ENCODE assay signal across 12 mouse cellular contexts in the genomic region with DNA sequence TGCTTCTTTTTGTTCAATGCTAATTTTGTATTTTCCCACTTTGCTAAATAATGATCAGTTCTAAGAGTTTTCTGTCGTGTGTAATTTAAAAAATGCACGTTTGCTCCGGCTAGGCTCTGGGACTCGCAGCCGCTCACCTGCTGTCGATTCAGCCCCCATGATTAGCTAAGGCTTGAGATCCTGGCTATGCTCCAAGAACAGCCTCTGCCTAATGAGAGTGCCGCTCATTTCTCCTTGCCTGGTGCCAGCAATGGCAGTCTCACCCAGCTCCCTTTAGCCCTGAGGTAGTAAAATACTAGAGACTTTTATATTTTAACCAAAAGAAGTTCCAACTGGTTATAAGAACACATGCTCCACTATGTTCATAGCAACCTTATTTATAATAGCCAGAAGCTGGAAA. TPM values are rescaled to one million over a fixed set of nuclear protein-coding genes. Genes with fewer than 3 reads are reported as not detected.
DNase-seq lines count a peak whose midpoint lies in the region; ATAC-seq lines count a peak whose summit lies in the region.
"Had no signal": no experiment of that assay in that cellular context is flagged by ENCODE, and none has a peak within 500 bp of the region (broad histone marks: within the 10 kb centered on the region; RNA-seq: fewer than 3 reads in every experiment).

No protein-coding gene starts in this region.

- no peak overlapping the region for H3K27ac ChIP-seq in kidney, embryonic 16.5 days (ENCODE audit: low read length)
- H3K27ac ChIP-seq: liver, embryonic 13.5 days had no signal

- no peak for ATAC-seq in kidney, embryonic 16.5 days (ENCODE audit: low FRiP score, low TSS enrichment)
- ATAC-seq: activated CD4-positive, CD25-positive, alpha-beta regulatory T cell, adult 4 months had no signal

- H3K27me3 ChIP-seq in kidney, embryonic 16.5 days (ENCODE audit: insufficient read depth, low read length), result no peaks in the 10 kb centered on the region
- H3K27me3 ChIP-seq: heart, embryonic 12.5 days; liver, embryonic 13.5 days had no signal

- WGBS in kidney, embryonic 16.5 days, result 73% methylated on average over 7 of the region's 7 CpGs

- no peaks in the 10 kb centered on the region for H3K4me1 ChIP-seq in kidney, embryonic 16.5 days (ENCODE audit: insufficient read depth, low read length)
- H3K4me1 ChIP-seq: heart, embryonic 12.5 days; liver, embryonic 13.5 days had no signal

- no peak overlapping the region for H3K9ac ChIP-seq in kidney, embryonic 16.5 days (replicated peaks; ENCODE audit: low read length)
- H3K9ac ChIP-seq: heart, embryonic 12.5 days; liver, embryonic 13.5 days had no signal

- no peaks in the 10 kb centered on the region for H3K36me3 ChIP-seq in kidney, embryonic 16.5 days (ENCODE audit: insufficient read depth, low read length)
- H3K36me3 ChIP-seq: heart, embryonic 12.5 days; liver, embryonic 13.5 days had no signal

- peak; percentile 6 for DNase-seq in kidney, postnatal 10 days
- DNase-seq in brain, embryonic 18.5 days (ENCODE audit: low read depth, low spot score), result peak; percentile 24
- DNase-seq in cerebellum, adult 9-10 months, result peak; percentile 18
- peak; percentile 32 to 52 for DNase-seq in layer of hippocampus, adult 8-10 months (ENCODE audit: low spot score in 2 of 2)
- no peak for DNase-seq in adrenal gland, postnatal 4 days (ENCODE audit: low spot score in 2 of 2)
- DNase-seq in urinary bladder, postnatal 25 days (ENCODE audit: low spot score), result no peak
- DNase-seq: liver, embryonic 13.5 days had no signal

- no peak overlapping the region for H3K4me3 ChIP-seq in kidney, embryonic 16.5 days (ENCODE audit: low read length)
- H3K4me3 ChIP-seq: heart, embryonic 12.5 days; liver, embryonic 13.5 days had no signal

- no peaks in the 10 kb centered on the region for H3K9me3 ChIP-seq in kidney, embryonic 16.5 days (ENCODE audit: low read length)
- H3K9me3 ChIP-seq: heart, embryonic 12.5 days; liver, embryonic 13.5 days had no signal

- no peak overlapping the region for H3K4me2 ChIP-seq in kidney, embryonic 16.5 days (replicated peaks; ENCODE audit: low read depth, low read length)
- H3K4me2 ChIP-seq: heart, embryonic 12.5 days; liver, embryonic 13.5 days had no signal

RNA-seq across cellular contexts. Expression of a gene that starts 56.4 kb away (rescaled TPM):
- not detected in 2 replicates for polyA plus RNA-seq in kidney, embryonic 16.5 days (2015; fragmentation: Nextera tagmentation; extraction: Ambion mirVana)
- total RNA-seq in layer of hippocampus, adult 8-10 months (2022), result not detected
- not detected for total RNA-seq in adrenal gland, postnatal 4 days (2021)
- polyA plus RNA-seq: activated CD4-positive, CD25-positive, alpha-beta regulatory T cell, adult 4 months; cortical plate, adult 2 months; heart, embryonic 12.5 days; liver, embryonic 13.5 days; stomach, embryonic 16.5 days had no signal

Comparison
In these comparisons a context has a peak if more than half of its experiments do, and no peak if none do; other contexts are left out.
1. DNase-seq: peak in kidney, postnatal 10 days (single experiment), brain, embryonic 18.5 days (single experiment), cerebellum, adult 9-10 months (single experiment) and layer of hippocampus, adult 8-10 months (2 of 2); none in adrenal gland, postnatal 4 days (0 of 2) and urinary bladder, postnatal 25 days (single experiment).